Mouse (Mus musculus) MEL (cell line): Measurements from ENCODE around the gene Slc26a9. TPM values are rescaled to one million over a fixed set of nuclear protein-coding genes. Genes with fewer than 3 reads are reported as not detected.

Source experiments
- DNase-seq: peaks from one replicate; pipeline ENCODE4 v3.0.0; 2011; ENCODE audit warnings: low read depth, low spot score
- H3K27ac ChIP-seq: 2 replicates; pipeline ENCODE4 v1.5.1; 2012; ENCODE audit warnings: low read depth, mild to moderate bottlenecking, control low read depth, low read length, moderate library complexity; ENCODE audit not compliant: control insufficient read depth
- H3K27me3 ChIP-seq, 2 experiments: fragments of 150-350 bp in 1 of 2; sonication (generic) in 1 of 2; 2 replicates each; pipeline ENCODE4 v1.6.1; 2012; ENCODE audit warnings: low read length in 2 of 2, mild to moderate bottlenecking in 2 of 2, improper control_type of control experiment in 1 of 2, moderate library complexity in 1 of 2; ENCODE audit not compliant: insufficient read depth in 2 of 2, control insufficient read depth in 1 of 2
- H3K36me3 ChIP-seq, 2 experiments: 2 replicates each; pipeline ENCODE4 v1.6.1; 2012 to 2014; ENCODE audit warnings: low read length in 2 of 2, improper control_type of control experiment in 1 of 2, inconsistent platforms in 1 of 2, mild to moderate bottlenecking in 1 of 2; ENCODE audit not compliant: insufficient read depth in 2 of 2, control insufficient read depth in 1 of 2
- H3K4me1 ChIP-seq, 2 experiments: fragments of 150-350 bp in 1 of 2; sonication (generic) in 1 of 2; 2 replicates each; pipeline ENCODE4 v1.6.1; 2012; ENCODE audit warnings: low read length in 2 of 2, improper control_type of control experiment in 1 of 2, mild to moderate bottlenecking in 1 of 2; ENCODE audit not compliant: insufficient read depth in 2 of 2, control insufficient read depth in 1 of 2
- H3K4me3 ChIP-seq, 2 experiments: fragments of 150-350 bp in 1 of 2; sonication (generic) in 1 of 2; 2 replicates each; pipeline ENCODE4 v1.5.1; 2012; ENCODE audit warnings: low read depth in 2 of 2, low read length in 2 of 2, mild to moderate bottlenecking in 2 of 2, moderate library complexity in 2 of 2, control low read depth in 1 of 2, improper control_type of control experiment in 1 of 2; ENCODE audit not compliant: control insufficient read depth in 1 of 2, insufficient read depth in 1 of 2
- H3K79me2 ChIP-seq: 2 replicates; pipeline ENCODE4 v1.6.1; 2012; ENCODE audit warnings: mild to moderate bottlenecking, low read length, moderate library complexity; ENCODE audit not compliant: control insufficient read depth, poor library complexity, insufficient read depth
- H3K9ac ChIP-seq: 2 replicates; pipeline ENCODE4 v1.6.1; 2012; ENCODE audit warnings: low read depth, mild to moderate bottlenecking, control low read depth, low read length, moderate library complexity; ENCODE audit not compliant: control insufficient read depth, poor library complexity, severe bottlenecking
- H3K9me3 ChIP-seq: fragments of 150-350 bp; sonication (generic); replicated peaks from 2 replicates; pipeline ENCODE4 v1.6.1; 2012; ENCODE audit warnings: mild to moderate bottlenecking, low read length, improper control_type of control experiment, moderate library complexity; ENCODE audit not compliant: insufficient read depth
- CTCF ChIP-seq, 3 experiments: IDR thresholded peaks in 2 of 3; conservative IDR thresholded peaks in 1 of 3; 2 replicates each; pipeline ENCODE4 v1.5.1; 2011 to 2012; ENCODE audit warnings: low read length in 3 of 3, low read depth in 2 of 3, mild to moderate bottlenecking in 2 of 3, improper control_type of control experiment in 1 of 3, inconsistent platforms in 1 of 3, mixed read lengths in 1 of 3, moderate library complexity in 1 of 3; ENCODE audit not compliant: control insufficient read depth in 1 of 3, insufficient read depth in 1 of 3, poor library complexity in 1 of 3, severe bottlenecking in 1 of 3
- E2F4 ChIP-seq: IDR thresholded peaks from 2 replicates; pipeline ENCODE4 v1.6.1; 2011; ENCODE audit warnings: low read depth, low read length, improper control_type of control experiment, borderline replicate concordance
- EP300 ChIP-seq, 2 experiments: IDR thresholded peaks; 2 replicates each; pipeline ENCODE4 v1.6.1; 2011; ENCODE audit warnings: improper control_type of control experiment in 2 of 2, low read length in 2 of 2, low read depth in 1 of 2, mild to moderate bottlenecking in 1 of 2
- GABPA ChIP-seq: IDR thresholded peaks from 2 replicates; pipeline ENCODE4 v1.6.1; 2012; ENCODE audit warnings: low read depth, mild to moderate bottlenecking, inconsistent platforms, low read length, improper control_type of control experiment, moderate library complexity
- MAFK ChIP-seq: IDR thresholded peaks from 2 replicates; pipeline ENCODE4 v1.6.1; 2011; ENCODE audit warnings: low read depth, mild to moderate bottlenecking, low read length, improper control_type of control experiment, borderline replicate concordance
- MAX ChIP-seq: IDR thresholded peaks from 2 replicates; pipeline ENCODE4 v1.6.1; 2011; ENCODE audit warnings: low read length, improper control_type of control experiment
- MEF2A ChIP-seq: IDR thresholded peaks from 2 replicates; pipeline ENCODE4 v1.6.1; 2014; ENCODE audit warnings: low read depth, mild to moderate bottlenecking, inconsistent platforms, low read length, improper control_type of control experiment; ENCODE audit not compliant: poor library complexity, insufficient replicate concordance, severe bottlenecking; ENCODE audit errors: extremely low read depth
- MXI1 ChIP-seq: IDR thresholded peaks from 2 replicates; pipeline ENCODE4 v1.6.1; 2011; ENCODE audit warnings: mild to moderate bottlenecking, low read depth, low read length, improper control_type of control experiment
- MYC ChIP-seq: IDR thresholded peaks from 2 replicates; pipeline ENCODE4 v1.6.1; 2011; ENCODE audit warnings: low read depth, mild to moderate bottlenecking, low read length, improper control_type of control experiment, moderate library complexity
- NELFE ChIP-seq: IDR thresholded peaks from 2 replicates; pipeline ENCODE4 v1.6.1; 2011; ENCODE audit warnings: low read depth, low read length, improper control_type of control experiment
- POLR2AphosphoS2 ChIP-seq: IDR thresholded peaks from 2 replicates; pipeline ENCODE4 v1.6.1; 2011; ENCODE audit warnings: low read length, improper control_type of control experiment
- RAD21 ChIP-seq: IDR thresholded peaks from 2 replicates; pipeline ENCODE4 v1.6.1; 2011; ENCODE audit warnings: mild to moderate bottlenecking, low read depth, low read length, improper control_type of control experiment
- RCOR1 ChIP-seq: IDR thresholded peaks from 2 replicates; pipeline ENCODE4 v1.6.1; 2012; ENCODE audit warnings: low read depth, mild to moderate bottlenecking, inconsistent platforms, low read length, improper control_type of control experiment
- UBTF ChIP-seq: IDR thresholded peaks from 2 replicates; pipeline ENCODE4 v1.6.1; 2012; ENCODE audit warnings: low read depth, mild to moderate bottlenecking, inconsistent platforms, low read length, improper control_type of control experiment, moderate library complexity, borderline replicate concordance; ENCODE audit not compliant: insufficient read depth
- USF1 ChIP-seq: IDR thresholded peaks from 2 replicates; pipeline ENCODE4 v1.6.1; 2014; ENCODE audit warnings: low read depth, mild to moderate bottlenecking, inconsistent platforms, low read length, improper control_type of control experiment, moderate library complexity
- USF2 ChIP-seq, 2 experiments: IDR thresholded peaks; 2 replicates each; pipeline ENCODE4 v1.6.1; 2011 to 2012; ENCODE audit warnings: improper control_type of control experiment in 2 of 2, low read length in 2 of 2, borderline replicate concordance in 1 of 2, inconsistent platforms in 1 of 2, low read depth in 1 of 2, mild to moderate bottlenecking in 1 of 2; ENCODE audit not compliant: insufficient read depth in 1 of 2
- ZNF384 ChIP-seq: IDR thresholded peaks from 2 replicates; pipeline ENCODE4 v1.6.1; 2012; ENCODE audit warnings: low read depth, mild to moderate bottlenecking, inconsistent platforms, low read length, improper control_type of control experiment
- polyA plus RNA-seq, 2 experiments: library from polyadenylated mRNA; stranded (reverse) in 1 of 2; unstranded in 1 of 2; fragments of >175 nt in 1 of 2; fragments of >200 nt in 1 of 2; gene quantifications; 2 replicates each; pipeline versions ENCODE4 v1.2.1 to v1.2.4; 2012; ENCODE audit warnings: low replicate concordance in 2 of 2, low read depth in 1 of 2; ENCODE audit not compliant: insufficient read length in 2 of 2, insufficient read depth in 1 of 2, missing spikeins in 1 of 2
- total RNA-seq: library from RNA; depleted of rRNA; stranded (reverse); fragments of 300-350 nt; gene quantifications from 2 replicates; pipeline ENCODE4 v1.2.3, GENCODE M21; 2012

Gene Slc26a9
- total and polyA plus RNA-seq, 3 experiments: 0.04 TPM; not detected in 2

- H3K79me2 ChIP-seq: no peaks in the 10 kb centered on the region
- TF ChIP-seq RCOR1 (no peak), RAD21 (no peak), MEF2A (no peak), MAX (no peak)
These were observed 51.3 kb downstream of the Slc26a9 start for GRCm38 (mm10) chr1:131795171-131795570.

DNA sequence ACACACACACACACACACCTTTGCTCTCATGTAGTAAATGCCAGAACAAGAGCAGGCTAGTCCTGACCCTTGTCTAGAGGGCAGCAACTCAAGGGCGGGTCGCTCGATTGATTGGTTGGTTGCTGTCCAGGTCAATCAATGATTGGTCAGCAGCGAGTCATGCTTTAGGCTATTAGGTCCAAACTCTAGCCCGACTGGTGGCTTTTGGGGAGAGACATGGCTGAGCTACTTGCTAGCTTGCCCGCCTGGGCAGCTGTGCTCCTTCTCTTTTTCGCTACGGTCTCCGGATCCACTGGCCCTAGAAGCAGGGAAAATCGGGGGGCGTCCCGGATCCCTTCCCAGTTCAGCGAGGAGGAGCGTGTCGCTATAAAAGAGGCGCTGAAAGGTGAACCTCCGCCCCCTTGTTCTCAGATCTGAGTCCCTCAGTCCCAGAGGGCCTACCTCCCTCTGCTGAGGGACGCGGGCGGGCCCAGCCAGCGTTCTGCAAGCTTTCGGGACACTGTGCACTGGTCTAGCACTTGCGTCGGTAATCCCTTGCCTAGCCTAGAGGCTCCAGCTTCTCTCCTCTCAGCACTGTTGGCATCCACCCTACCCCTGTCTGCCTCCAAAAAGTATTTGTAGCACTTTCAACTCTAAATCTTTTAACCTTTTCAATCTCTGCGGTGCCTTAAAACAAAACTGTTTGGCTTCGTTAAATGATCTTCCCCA, 53.5 kb downstream of the Slc26a9 start, which contains the start of gene Pm20d1:
Gene Pm20d1 (plus strand): TSS at position 180 of the 708 bp plus-strand sequence.
- H3K27me3 ChIP-seq: peaks cover 11 to 12% of the 10 kb centered on the region in 2 experiments

More at GRCm38 (mm10) chr1:131795171-131795570, 51.3 kb downstream of the Slc26a9 start:
- H3K9ac ChIP-seq: no peak overlapping the region
- H3K36me3 ChIP-seq: no peaks in the 10 kb centered on the region
- no peak for DNase-seq
- H3K4me1 ChIP-seq: no peaks in the 10 kb centered on the region
- no peak overlapping the region for H3K27ac ChIP-seq
- no peak overlapping the region for H3K4me3 ChIP-seq
- peaks cover 2 to 13% of the 10 kb centered on the region in 2 experiments for H3K27me3 ChIP-seq
- H3K9me3 ChIP-seq: no peaks in the 10 kb centered on the region

DNA sequence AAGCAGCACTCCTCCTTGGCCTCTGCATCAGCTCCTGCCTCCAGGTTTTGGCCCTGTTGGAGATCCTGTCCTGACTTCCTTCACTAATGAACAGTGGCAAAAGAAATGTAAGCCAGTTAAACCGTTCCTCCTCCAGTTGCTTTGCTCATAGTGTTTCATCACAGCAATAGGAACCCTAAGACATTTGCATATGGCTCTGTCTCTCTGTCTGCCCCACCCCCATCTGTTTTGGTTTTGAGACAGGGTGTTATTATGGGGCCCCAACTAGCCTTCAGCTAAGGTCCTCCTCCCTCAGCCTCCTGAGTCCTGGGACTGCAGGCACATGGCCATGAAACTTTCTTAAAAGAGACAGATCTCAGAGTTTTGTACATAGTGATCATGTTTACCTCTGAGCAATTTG, 56.2 kb downstream of the Slc26a9 start:
- Histone ChIP-seq H3K9ac (no peak overlapping the region), H3K4me3 (no peak overlapping the region), H3K4me1 (no peaks in the 10 kb centered on the region), H3K9me3 (no peaks in the 10 kb centered on the region), H3K27ac (no peak overlapping the region), H3K79me2 (no peaks in the 10 kb centered on the region), H3K27me3 (peaks cover 24 to 30% of the 10 kb centered on the region in 2 experiments), H3K36me3 (no peaks in the 10 kb centered on the region)
- DNase-seq: no peak
- no peak for TF ChIP-seq RCOR1
- no peak for TF ChIP-seq E2F4
- TF ChIP-seq UBTF: no peak
- no peak for TF ChIP-seq USF2 (IDR thresholded peaks at IDR 0.05; ENCODE audit: borderline replicate concordance in 1 of 2, insufficient read depth in 1 of 2, low read depth in 1 of 2, low read length in 2 of 2)
- TF ChIP-seq POLR2AphosphoS2: no peak
- TF ChIP-seq MEF2A: no peak

More for the DNA sequence above, 53.5 kb downstream of the Slc26a9 start, which contains the start of gene Pm20d1:
- TF ChIP-seq MAFK (no peak), NELFE (no peak), CTCF (IDR thresholded peaks at IDR 0.05 in 2 of 3, conservative IDR thresholded peaks at IDR 0.05 in 1 of 3; ENCODE audit: control insufficient read depth in 1 of 3, insufficient read depth in 1 of 3, low read depth in 2 of 3, low read length in 3 of 3, poor library complexity in 1 of 3, severe bottlenecking in 1 of 3) (no peak), MXI1 (no peak), POLR2AphosphoS2 (no peak), MEF2A (no peak), GABPA (no peak), ZNF384 (no peak), EP300 (IDR thresholded peaks at IDR 0.05; ENCODE audit: low read depth in 1 of 2, low read length in 2 of 2) (no peak), MYC (no peak), USF1 (no peak)
- Histone ChIP-seq H3K36me3 (no peaks in the 10 kb centered on the region), H3K4me3 (no peak within 1 kb of the TSS), H3K27ac (no peak within 1 kb of the TSS), H3K9me3 (no peaks in the 10 kb centered on the region), H3K4me1 (no peaks in the 10 kb centered on the region), H3K9ac (no peak within 1 kb of the TSS), H3K79me2 (no peaks in the 10 kb centered on the region)
- DNase-seq: no peak
